Mouse (Mus musculus) erythroblast, embryonic 14.5 days (primary cell): ENCODE data around the gene Ampd2.

Experiments used
- GATA1 ChIP-seq: IDR thresholded peaks from 2 replicates; pipeline ENCODE4 v1.6.1; 2012; ENCODE audit warnings: low read length, inconsistent platforms, mixed read lengths
- TAL1 ChIP-seq: IDR thresholded peaks from 3 replicates; pipeline ENCODE4 v1.6.1; 2012; ENCODE audit warnings: low read length, inconsistent platforms, mixed read lengths

DNA sequence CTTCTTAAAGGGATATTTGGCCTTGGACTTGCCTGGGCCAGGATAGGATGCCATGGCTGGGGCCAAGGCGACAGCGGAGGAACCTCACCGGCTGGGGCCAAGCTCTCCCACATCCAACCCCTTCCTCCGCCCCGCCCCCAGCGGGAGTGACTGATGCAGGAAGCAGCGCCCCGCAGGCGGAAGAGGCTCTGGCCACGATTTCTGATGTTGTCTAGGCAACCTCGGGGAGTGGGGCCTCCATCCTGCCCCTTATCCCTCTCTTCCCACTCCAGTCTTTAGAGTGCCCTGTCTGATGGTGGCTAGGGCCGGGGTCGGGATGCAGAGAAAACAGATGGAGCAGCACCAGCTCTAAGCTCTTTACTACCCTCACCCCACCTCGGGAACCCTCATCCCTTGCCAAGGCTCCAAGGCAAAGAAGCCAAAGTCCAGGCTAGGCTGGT, 1.1 kb downstream of the Ampd2 start:
- TF ChIP-seq TAL1 (no peak), GATA1 (no peak)
